Mouse (Mus musculus): ENCODE data around the gene Cdh23. TPM values are rescaled to one million over a fixed set of nuclear protein-coding genes. Genes with fewer than 3 reads are reported as not detected.
"Not testable (repeated sequence)": the region's sequence is repeated elsewhere in the genome, so short reads cannot be mapped to it uniquely, and the experiment has no call there.

The Cdh23 gene
- polyA plus RNA-seq (2015; fragmentation: Nextera tagmentation; extraction: Ambion mirVana), result 4.7 and 7.7 TPM in 2 replicates

DNA sequence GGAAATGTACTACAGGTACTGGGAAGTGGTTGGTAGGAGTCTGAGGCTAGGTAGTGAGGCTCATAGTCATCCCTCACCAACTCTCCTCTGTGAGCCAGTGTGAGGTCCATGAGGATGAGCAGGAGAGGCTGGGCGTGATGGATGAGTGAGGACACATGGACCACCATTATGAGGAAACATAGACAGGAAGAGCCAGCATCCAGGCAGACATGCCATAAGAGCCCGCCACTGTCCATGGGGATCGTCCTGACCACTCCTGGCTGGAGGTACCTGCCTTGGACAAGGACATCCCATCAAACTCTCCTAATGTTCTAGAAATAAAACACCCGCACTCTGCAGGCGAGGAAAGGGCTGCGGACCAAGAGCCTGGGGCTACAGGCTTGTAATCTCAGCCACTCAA lies at the start of gene Cdh23:
TSS of gene Cdh23 (minus strand) at position 101 of the 400 bp plus-strand sequence.
- Histone ChIP-seq H3K36me3 (ENCODE audit: control insufficient read depth, insufficient read depth, low read length) (no peaks in the 10 kb centered on the region), H3K9me3 (replicated peaks; ENCODE audit: control insufficient read depth, low read length, poor library complexity, severe bottlenecking) (no peaks in the 10 kb centered on the region), H3K4me2 (ENCODE audit: low read length) (no peak within 1 kb of the TSS), H3K4me1 (ENCODE audit: control insufficient read depth, insufficient read depth, low read length) (no peaks in the 10 kb centered on the region), H3K27ac (ENCODE audit: low read length) (no peak within 1 kb of the TSS), H3K4me3 (ENCODE audit: low read depth, low read length) (no peak within 1 kb of the TSS), H3K27me3 (ENCODE audit: control insufficient read depth, insufficient read depth, low read depth, low read length) (no peaks in the 10 kb centered on the region), H3K9ac (ENCODE audit: low read depth, low read length) (no peak within 1 kb of the TSS)
- ATAC-seq, result no peak
- WGBS, result 88% methylated on average over 6 of the region's 6 CpGs

DNA sequence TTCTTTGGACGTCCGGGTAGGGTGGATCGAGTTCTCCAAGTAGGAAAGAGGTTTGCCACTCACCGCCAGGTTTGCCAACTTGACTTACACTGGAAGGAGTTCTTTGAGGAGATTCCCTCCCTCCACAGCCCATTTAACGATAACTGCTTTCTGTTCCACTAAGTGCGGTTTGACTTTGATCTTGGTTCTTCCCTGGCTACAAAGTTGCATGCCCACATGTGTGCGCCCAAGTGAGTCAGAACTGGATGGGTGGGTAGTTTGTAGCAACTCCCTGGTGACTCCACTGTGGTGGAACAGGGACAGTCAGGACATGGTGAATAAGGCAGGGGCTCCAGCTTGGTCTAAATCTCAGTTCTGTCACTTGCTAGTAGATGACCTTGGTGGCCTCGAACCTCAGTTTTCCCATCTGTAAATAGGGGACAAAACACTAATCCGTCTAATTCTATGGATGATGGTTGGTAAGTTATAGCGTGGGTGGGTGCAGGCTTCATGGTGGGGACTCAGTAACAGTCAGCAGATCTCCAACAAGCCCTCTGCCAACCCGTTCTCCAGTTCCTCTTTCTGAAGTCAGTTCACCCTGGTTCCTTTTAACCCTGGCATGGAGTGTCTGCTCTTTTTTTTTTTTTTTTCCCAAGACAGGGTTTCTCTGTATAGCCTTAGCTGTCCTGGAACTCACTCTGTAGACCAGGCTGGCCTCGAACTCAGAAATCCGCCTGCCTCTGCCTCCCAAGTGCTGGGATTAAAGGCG lies 48.4 kb upstream of the Cdh23 start:
- ATAC-seq, result no peak
- Histone ChIP-seq H3K27me3 (ENCODE audit: control insufficient read depth, insufficient read depth, low read depth, low read length) (no peaks in the 10 kb centered on the region), H3K4me1 (ENCODE audit: control insufficient read depth, insufficient read depth, low read length) (peaks cover 2% of the 10 kb centered on the region; the same call in 1 of the 2 replicates), H3K9me3 (replicated peaks; ENCODE audit: control insufficient read depth, low read length, poor library complexity, severe bottlenecking) (no peaks in the 10 kb centered on the region), H3K4me3 (ENCODE audit: low read depth, low read length) (no peak overlapping the region), H3K36me3 (ENCODE audit: control insufficient read depth, insufficient read depth, low read length) (no peaks in the 10 kb centered on the region), H3K4me2 (ENCODE audit: low read length) (no peak overlapping the region), H3K9ac (ENCODE audit: low read depth, low read length) (no peak overlapping the region), H3K27ac (ENCODE audit: low read length) (no peak overlapping the region)
- WGBS, result 92% methylated on average over 14 of the region's 14 CpGs

DNA sequence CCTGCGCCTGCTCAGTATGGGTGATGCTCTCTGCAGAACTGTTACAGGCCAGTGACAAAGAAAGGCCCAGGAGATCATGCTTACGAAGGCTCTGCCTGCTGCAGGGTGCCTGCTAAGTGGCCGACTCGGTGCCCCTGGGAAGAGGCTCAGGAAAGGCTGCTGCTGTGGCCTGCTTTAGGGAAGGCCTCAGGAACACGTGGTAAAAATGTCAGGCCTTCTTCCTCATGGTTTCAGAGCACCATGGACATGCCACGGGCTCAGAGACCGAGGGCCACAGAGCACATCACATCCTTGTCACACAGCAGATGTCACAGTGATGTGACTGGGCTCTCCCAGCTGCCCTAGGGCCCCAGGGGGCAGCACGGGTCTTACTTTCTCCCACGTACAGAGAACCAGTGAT lies 47.4 kb upstream of the Cdh23 start:
- Histone ChIP-seq H3K4me1 (ENCODE audit: control insufficient read depth, insufficient read depth, low read length) (peaks cover 2% of the 10 kb centered on the region; the same call in 1 of the 2 replicates), H3K27me3 (ENCODE audit: control insufficient read depth, insufficient read depth, low read depth, low read length) (no peaks in the 10 kb centered on the region), H3K9ac (ENCODE audit: low read depth, low read length) (no peak overlapping the region), H3K27ac (ENCODE audit: low read length) (no peak overlapping the region), H3K9me3 (replicated peaks; ENCODE audit: control insufficient read depth, low read length, poor library complexity, severe bottlenecking) (no peaks in the 10 kb centered on the region), H3K36me3 (ENCODE audit: control insufficient read depth, insufficient read depth, low read length) (no peaks in the 10 kb centered on the region), H3K4me3 (ENCODE audit: low read depth, low read length) (no peak overlapping the region), H3K4me2 (ENCODE audit: low read length) (no peak overlapping the region)
- ATAC-seq, result no peak
- WGBS, result 58% methylated on average over 9 of the region's 9 CpGs

DNA sequence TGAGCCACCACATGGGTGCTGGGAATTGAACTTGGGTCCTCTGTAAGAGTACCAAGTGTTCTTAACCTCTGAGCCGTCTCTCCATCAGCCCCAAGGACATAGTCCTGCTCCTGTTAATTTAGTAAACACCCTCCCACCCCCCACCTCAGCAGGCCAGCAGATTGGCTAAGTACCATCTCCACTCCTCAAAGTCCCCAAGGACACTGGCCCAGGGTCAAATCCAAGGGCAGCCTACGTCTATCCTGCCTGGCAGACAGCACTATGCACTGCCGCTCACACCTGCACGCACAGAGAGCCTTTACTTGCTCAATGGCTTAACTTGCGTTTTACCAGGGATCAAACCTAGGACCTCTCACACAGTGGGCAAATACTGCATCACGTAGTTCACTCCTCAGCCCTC lies 46.7 kb upstream of the Cdh23 start:
- WGBS, result 82% methylated on average over 6 of the region's 6 CpGs
- no peak overlapping the region for H3K4me3 ChIP-seq (ENCODE audit: low read depth, low read length)
- no peak for ATAC-seq
- H3K27me3 ChIP-seq (ENCODE audit: control insufficient read depth, insufficient read depth, low read depth, low read length), result no peaks in the 10 kb centered on the region
- no peak overlapping the region for H3K4me2 ChIP-seq (ENCODE audit: low read length)
- no peaks in the 10 kb centered on the region for H3K36me3 ChIP-seq (ENCODE audit: control insufficient read depth, insufficient read depth, low read length)
- no peak overlapping the region for H3K9ac ChIP-seq (ENCODE audit: low read depth, low read length)
- H3K27ac ChIP-seq (ENCODE audit: low read length), result no peak overlapping the region
- H3K9me3 ChIP-seq (replicated peaks; ENCODE audit: control insufficient read depth, low read length, poor library complexity, severe bottlenecking), result no peaks in the 10 kb centered on the region
- no peaks in the 10 kb centered on the region; the same call in 1 of the 2 replicates for H3K4me1 ChIP-seq (ENCODE audit: control insufficient read depth, insufficient read depth, low read length)

DNA sequence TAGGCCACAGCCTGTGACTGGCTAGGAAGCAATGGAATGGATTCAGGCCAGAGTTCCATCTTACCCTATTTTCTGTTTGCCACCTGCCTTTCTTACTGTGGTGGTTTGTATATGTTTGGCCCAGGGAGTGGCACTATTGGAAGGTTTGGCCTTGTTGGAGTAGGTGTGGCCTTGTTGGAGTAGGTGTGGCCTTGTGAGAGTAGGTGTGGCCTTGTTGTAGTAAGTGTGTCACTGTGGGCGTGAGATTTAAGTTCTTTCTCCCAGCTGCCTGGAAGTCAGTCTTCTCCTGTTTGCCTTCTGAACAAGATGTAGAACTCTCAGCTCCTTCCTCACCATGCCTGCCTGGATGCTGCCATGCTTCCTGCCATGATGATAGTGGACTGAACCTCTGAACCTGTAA lies 46.0 kb upstream of the Cdh23 start:
- not testable (repeated sequence) for H3K4me2 ChIP-seq (ENCODE audit: low read length); ATAC-seq; H3K4me1 ChIP-seq (ENCODE audit: control insufficient read depth, insufficient read depth, low read length); H3K9ac ChIP-seq (ENCODE audit: low read depth, low read length); H3K27me3 ChIP-seq (ENCODE audit: control insufficient read depth, insufficient read depth, low read depth, low read length); H3K36me3 ChIP-seq (ENCODE audit: control insufficient read depth, insufficient read depth, low read length); H3K27ac ChIP-seq (ENCODE audit: low read length); H3K4me3 ChIP-seq (ENCODE audit: low read depth, low read length); H3K9me3 ChIP-seq (replicated peaks; ENCODE audit: control insufficient read depth, low read length, poor library complexity, severe bottlenecking)
- 79% methylated on average over 1 of the region's 1 CpGs for WGBS

DNA sequence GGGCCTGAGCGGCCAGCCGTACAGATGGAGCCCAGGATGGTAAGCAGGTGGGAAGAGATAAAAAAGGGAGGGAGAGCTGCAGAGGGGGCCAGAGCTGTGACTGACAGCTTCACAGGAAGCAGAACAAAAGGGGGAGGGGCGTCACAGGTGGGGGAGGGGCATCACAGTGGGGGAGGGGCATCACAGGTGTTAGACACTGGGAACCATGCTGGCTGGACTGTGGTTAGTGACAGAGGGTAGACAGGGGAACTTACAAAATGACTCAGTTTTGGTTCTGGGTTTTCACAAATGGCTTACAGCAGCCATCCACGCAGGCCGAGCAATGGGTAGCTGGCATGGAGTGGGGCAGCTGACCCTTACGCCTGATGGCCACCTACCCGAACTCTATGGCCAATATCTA lies 45.1 kb upstream of the Cdh23 start:
- Histone ChIP-seq H3K4me1 (ENCODE audit: control insufficient read depth, insufficient read depth, low read length) (no peaks in the 10 kb centered on the region; the same call in 1 of the 2 replicates), H3K36me3 (ENCODE audit: control insufficient read depth, insufficient read depth, low read length) (no peaks in the 10 kb centered on the region), H3K9ac (ENCODE audit: low read depth, low read length) (no peak overlapping the region), H3K27me3 (ENCODE audit: control insufficient read depth, insufficient read depth, low read depth, low read length) (no peaks in the 10 kb centered on the region), H3K4me2 (ENCODE audit: low read length) (no peak overlapping the region), H3K27ac (ENCODE audit: low read length) (no peak overlapping the region), H3K9me3 (replicated peaks; ENCODE audit: control insufficient read depth, low read length, poor library complexity, severe bottlenecking) (no peaks in the 10 kb centered on the region), H3K4me3 (ENCODE audit: low read depth, low read length) (no peak overlapping the region)
- ATAC-seq, result no peak
- 79% methylated on average over 7 of the region's 7 CpGs for whole genome bisulfite sequencing

DNA sequence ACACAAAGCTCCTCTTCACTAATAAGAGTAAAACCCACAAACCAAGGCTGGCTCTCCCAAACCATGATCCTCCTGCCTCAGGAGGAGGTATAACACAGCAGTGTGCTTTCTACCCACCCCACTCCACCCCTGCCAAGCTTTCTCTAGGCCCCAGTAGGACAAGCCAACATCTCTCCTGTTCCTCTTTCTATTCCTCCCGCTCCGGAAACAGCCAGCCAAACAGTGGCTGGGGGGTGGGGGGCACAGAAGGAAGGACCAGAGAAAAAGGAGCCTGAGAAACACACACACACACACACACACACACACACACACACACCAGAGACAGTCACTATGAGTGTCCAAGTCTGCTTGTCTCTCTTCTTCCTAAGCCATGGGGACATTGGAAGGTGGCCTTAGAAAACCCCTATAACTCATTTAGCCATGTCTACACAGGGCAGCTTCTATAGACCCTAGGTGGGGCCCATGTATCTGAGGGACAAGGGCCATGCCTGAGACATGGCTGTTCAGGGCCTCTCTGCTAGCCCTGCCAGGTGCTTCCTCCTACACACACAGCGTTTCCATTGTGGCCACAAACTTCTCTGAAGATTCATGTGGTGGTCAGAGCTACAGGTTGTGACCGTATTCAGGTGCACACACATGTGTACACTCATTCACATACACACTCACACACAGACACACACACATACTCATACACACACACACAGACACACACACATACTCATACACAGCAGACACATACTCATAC lies 43.5 kb upstream of the Cdh23 start:
- H3K9me3 ChIP-seq (replicated peaks; ENCODE audit: control insufficient read depth, low read length, poor library complexity, severe bottlenecking), result no peaks in the 10 kb centered on the region

GRCm38 (mm10) chr10:60737886-60738640 lies 41.8 kb upstream of the Cdh23 start:
- H3K9me3 ChIP-seq (replicated peaks; ENCODE audit: control insufficient read depth, low read length, poor library complexity, severe bottlenecking), result no peaks in the 10 kb centered on the region
- no peaks in the 10 kb centered on the region for H3K27me3 ChIP-seq (ENCODE audit: control insufficient read depth, insufficient read depth, low read depth, low read length)
- H3K9ac ChIP-seq (ENCODE audit: low read depth, low read length), result no peak overlapping the region
- no peak overlapping the region for H3K4me3 ChIP-seq (ENCODE audit: low read depth, low read length)
- no peak overlapping the region for H3K27ac ChIP-seq (ENCODE audit: low read length)
- no peak for ATAC-seq
- H3K4me1 ChIP-seq (ENCODE audit: control insufficient read depth, insufficient read depth, low read length), result no peaks in the 10 kb centered on the region; the same call in 1 of the 2 replicates
- no peaks in the 10 kb centered on the region for H3K36me3 ChIP-seq (ENCODE audit: control insufficient read depth, insufficient read depth, low read length)
- no peak overlapping the region for H3K4me2 ChIP-seq (ENCODE audit: low read length)
- 81% methylated on average over 4 of the region's 9 CpGs for WGBS

More for the DNA sequence above, 43.5 kb upstream of the Cdh23 start:
- Histone ChIP-seq H3K27me3 (ENCODE audit: control insufficient read depth, insufficient read depth, low read depth, low read length) (no peaks in the 10 kb centered on the region), H3K9ac (ENCODE audit: low read depth, low read length) (no peak overlapping the region), H3K4me3 (ENCODE audit: low read depth, low read length) (no peak overlapping the region), H3K27ac (ENCODE audit: low read length) (no peak overlapping the region), H3K4me1 (ENCODE audit: control insufficient read depth, insufficient read depth, low read length) (no peaks in the 10 kb centered on the region), H3K4me2 (ENCODE audit: low read length) (no peak overlapping the region), H3K36me3 (ENCODE audit: control insufficient read depth, insufficient read depth, low read length) (no peaks in the 10 kb centered on the region)
- ATAC-seq, result no peak
- WGBS, result 98% methylated on average over 4 of the region's 4 CpGs
